Mouse (Mus musculus) frontal cortex, postnatal 10 days (tissue): Measurements from ENCODE around the gene Pgbd5.
"Not testable (repeated sequence)": the region's sequence is repeated elsewhere in the genome, so short reads cannot be mapped to it uniquely, and the experiment has no call there.

ENCODE experiments used
- DNase-seq, 2 experiments: peaks; one replicate each; pipeline ENCODE4 v3.0.0; 2022; ENCODE audit warnings: low spot score in 2 of 2, mixed read lengths in 1 of 2

The Pgbd5 gene

GRCm38 (mm10) chr8:124430881-124431280 is 8.6 kb downstream of the Pgbd5 start:
- no peak for DNase-seq

- peak in 1 of 2 experiments; percentile 26 for DNase-seq
These were observed 10.0 kb downstream of the Pgbd5 start for GRCm38 (mm10) chr8:124429417-124429816.

- not testable (repeated sequence) for DNase-seq
These were observed 10.7 kb downstream of the Pgbd5 start for GRCm38 (mm10) chr8:124428721-124429120.

GRCm38 (mm10) chr8:124421413-124421812 is 18.0 kb downstream of the Pgbd5 start:
- no peak for DNase-seq

- DNase-seq: no peak
These were observed 20.5 kb downstream of the Pgbd5 start for GRCm38 (mm10) chr8:124418927-124419326.

- no peak for DNase-seq
These were observed 21.3 kb downstream of the Pgbd5 start for GRCm38 (mm10) chr8:124418185-124418584.

GRCm38 (mm10) chr8:124416646-124417045 is 22.8 kb downstream of the Pgbd5 start:
- DNase-seq: no peak

- no peak for DNase-seq
These were observed 23.7 kb downstream of the Pgbd5 start for GRCm38 (mm10) chr8:124415789-124416188.

- no peak for DNase-seq
These were observed 24.5 kb downstream of the Pgbd5 start for GRCm38 (mm10) chr8:124415002-124415401.

GRCm38 (mm10) chr8:124413244-124413965 is 26.1 kb downstream of the Pgbd5 start:
- DNase-seq: no peak

GRCm38 (mm10) chr8:124412496-124413243 is 26.8 kb downstream of the Pgbd5 start:
- no peak for DNase-seq

- DNase-seq: no peak
These were observed 34.8 kb downstream of the Pgbd5 start for GRCm38 (mm10) chr8:124404471-124405260.

- no peak for DNase-seq
These were observed 35.6 kb downstream of the Pgbd5 start for GRCm38 (mm10) chr8:124403876-124404275.

- no peak for DNase-seq
These were observed 40.0 kb downstream of the Pgbd5 start for GRCm38 (mm10) chr8:124399403-124399861.

GRCm38 (mm10) chr8:124398843-124399402 is 40.5 kb downstream of the Pgbd5 start:
- DNase-seq: no peak

- DNase-seq: no peak
These were observed 42.0 kb downstream of the Pgbd5 start for GRCm38 (mm10) chr8:124397321-124398065.

- no peak for DNase-seq
These were observed 42.9 kb downstream of the Pgbd5 start for GRCm38 (mm10) chr8:124396531-124396930.

GRCm38 (mm10) chr8:124395392-124395791 is 44.1 kb downstream of the Pgbd5 start:
- no peak for DNase-seq

- no peak for DNase-seq
These were observed 44.5 kb downstream of the Pgbd5 start for GRCm38 (mm10) chr8:124394951-124395350.

- no peak for DNase-seq
These were observed 45.5 kb downstream of the Pgbd5 start for GRCm38 (mm10) chr8:124393927-124394326.

- DNase-seq: no peak
These were observed 46.4 kb downstream of the Pgbd5 start for GRCm38 (mm10) chr8:124393013-124393412.
